Mouse (Mus musculus) kidney, adult 2 months (tissue): ENCODE data around the gene Mlxipl.

Source experiments
- CTCF ChIP-seq: fragments of 200-500 bp; conservative IDR thresholded peaks from 2 replicates; pipeline ENCODE4 v1.5.1; 2011; ENCODE audit warnings: low read depth, mild to moderate bottlenecking, control low read depth, low read length, moderate library complexity, mixed read lengths; ENCODE audit not compliant: insufficient read depth, insufficient read length
- POLR2A ChIP-seq: fragments of 200-500 bp; IDR thresholded peaks from one replicate; pipeline ENCODE4 v1.6.1; 2011; ENCODE audit warnings: low read depth, low read length, control low read depth

DNA sequence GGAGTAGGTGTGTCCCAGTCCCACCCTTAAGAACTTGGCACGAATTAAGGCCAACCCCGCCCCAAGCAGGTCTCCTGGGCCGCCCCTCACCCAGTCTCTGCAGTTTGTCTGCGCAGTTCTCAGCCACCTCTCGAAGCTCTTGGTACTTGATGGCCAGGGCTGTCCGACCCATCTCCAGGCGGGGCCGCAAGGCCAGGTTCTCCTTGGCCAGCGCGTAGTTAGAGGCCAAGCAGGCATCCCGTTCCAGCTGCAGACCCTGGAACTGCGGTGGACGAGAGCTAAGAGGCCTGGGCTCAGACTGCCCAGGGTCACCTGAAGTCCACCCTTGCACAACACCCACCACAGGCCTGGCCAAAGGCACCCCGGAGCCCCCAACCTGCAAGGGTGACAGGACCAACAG, 13.3 kb upstream of the Mlxipl start:
- TF ChIP-seq POLR2A = no peak
- no peak for TF ChIP-seq CTCF
